Comparison of ENCODE assay signal across 15 mouse cellular contexts in genomic region chr6:145539568-145539859, GRCm38 (mm10).
DNase-seq lines count a peak whose midpoint lies in the region; ATAC-seq and TF ChIP-seq lines count a peak whose summit lies in the region.
"Had no signal": no experiment of that assay in that cellular context is flagged by ENCODE, and none has a peak within 500 bp of the region (broad histone marks: within the 10 kb centered on the region; RNA-seq: fewer than 3 reads in every experiment).

No protein-coding gene starts in this region.

- no peaks in the 10 kb centered on the region; the same call in 1 of the 2 replicates for H3K9me3 ChIP-seq in hindbrain, embryonic 11.5 days (ENCODE audit: control insufficient read depth, low read length)
- no peaks in the 10 kb centered on the region; the same call in 1 of the 2 replicates for H3K9me3 ChIP-seq in hindbrain, postnatal 0 days (ENCODE audit: low read length)
- peaks cover 6% of the 10 kb centered on the region for H3K9me3 ChIP-seq in embryonic facial prominence, embryonic 12.5 days
- H3K9me3 ChIP-seq in liver, embryonic 12.5 days (replicated peaks), result peaks cover 10% of the 10 kb centered on the region
- H3K9me3 ChIP-seq: heart, embryonic 10.5 days had no signal

- no peak overlapping the region for H3K4me3 ChIP-seq in hindbrain, embryonic 11.5 days (ENCODE audit: low read depth, low read length)
- no peak overlapping the region for H3K4me3 ChIP-seq in hindbrain, postnatal 0 days (ENCODE audit: low read length)
- H3K4me3 ChIP-seq in embryonic facial prominence, embryonic 12.5 days, result no peak overlapping the region
- no peak overlapping the region for H3K4me3 ChIP-seq in liver, embryonic 12.5 days
- H3K4me3 ChIP-seq: forebrain, embryonic 10.5 days; gastrocnemius, adult 2 months; heart, embryonic 10.5 days had no signal

- 0 out of 2 replicates have a peak, but pooled peaks cover 3% of the 10 kb centered on the region for H3K4me1 ChIP-seq in hindbrain, embryonic 11.5 days (replicated peaks; ENCODE audit: control insufficient read depth, insufficient read depth, low read length)
- H3K4me1 ChIP-seq in hindbrain, postnatal 0 days (ENCODE audit: insufficient read depth, low read length), result no peaks in the 10 kb centered on the region; the same call in 1 of the 2 replicates
- 0 out of 2 replicates have a peak, but pooled peaks cover 11% of the 10 kb centered on the region for H3K4me1 ChIP-seq in embryonic facial prominence, embryonic 12.5 days
- H3K4me1 ChIP-seq in liver, embryonic 12.5 days, result no peaks in the 10 kb centered on the region

- no peak overlapping the region for H3K4me2 ChIP-seq in hindbrain, embryonic 11.5 days (replicated peaks; ENCODE audit: low read depth, low read length)
- no peak overlapping the region for H3K4me2 ChIP-seq in hindbrain, postnatal 0 days (ENCODE audit: low read depth, low read length)
- no peak overlapping the region for H3K4me2 ChIP-seq in embryonic facial prominence, embryonic 12.5 days (replicated peaks)
- H3K4me2 ChIP-seq in liver, embryonic 12.5 days, result no peak overlapping the region
- H3K4me2 ChIP-seq: liver, embryonic 11.5 days had no signal

- H3K36me3 ChIP-seq in hindbrain, embryonic 11.5 days (ENCODE audit: control insufficient read depth, insufficient read depth, low read length), result no peaks in the 10 kb centered on the region
- H3K36me3 ChIP-seq in hindbrain, postnatal 0 days (ENCODE audit: insufficient read depth, low read length), result no peaks in the 10 kb centered on the region
- no peaks in the 10 kb centered on the region for H3K36me3 ChIP-seq in embryonic facial prominence, embryonic 12.5 days
- H3K36me3 ChIP-seq in liver, embryonic 12.5 days, result no peaks in the 10 kb centered on the region
- H3K36me3 ChIP-seq: forebrain, embryonic 10.5 days; heart, embryonic 10.5 days had no signal

- no peaks in the 10 kb centered on the region for H3K27me3 ChIP-seq in hindbrain, embryonic 11.5 days (ENCODE audit: control insufficient read depth, insufficient read depth, low read length)
- no peaks in the 10 kb centered on the region for H3K27me3 ChIP-seq in hindbrain, postnatal 0 days (ENCODE audit: insufficient read depth, low read length)
- no peaks in the 10 kb centered on the region for H3K27me3 ChIP-seq in embryonic facial prominence, embryonic 12.5 days
- H3K27me3 ChIP-seq in liver, embryonic 12.5 days (replicated peaks), result no peaks in the 10 kb centered on the region

- DNase-seq in hindbrain, embryonic 11.5 days (ENCODE audit: low spot score), result no peak
- no peak for DNase-seq in hindbrain, postnatal 0 days (ENCODE audit: low spot score)
- peak; percentile 59 for DNase-seq in brain, embryonic 14.5 days (ENCODE audit: low read depth)
- peak; percentile 24 for DNase-seq in neural tube, embryonic 10.5 days (ENCODE audit: extremely low spot score, low spot score)
- DNase-seq in thymus, postnatal 14 days, result no peak
- DNase-seq in gastrocnemius, adult 18-20 months (ENCODE audit: low spot score), result no peak
- DNase-seq: adrenal gland, postnatal 25 days; B cell, adult 2 months; gastrocnemius, adult 2 months had no signal

- 41% methylated on average over 6 of the region's 6 CpGs for WGBS in hindbrain, embryonic 11.5 days
- WGBS in hindbrain, postnatal 0 days, result 30% methylated on average over 6 of the region's 6 CpGs
- 27% methylated on average over 6 of the region's 6 CpGs for whole genome bisulfite sequencing in embryonic facial prominence, embryonic 12.5 days
- WGBS in liver, embryonic 12.5 days (ENCODE audit: insufficient replicate concordance), result 65% methylated on average over 6 of the region's 6 CpGs

- TF ChIP-seq POLR2A in brain, embryonic 14.5 days (IDR thresholded peaks at IDR 0.05; ENCODE audit: borderline replicate concordance, extremely low read depth, insufficient read depth, insufficient read length, poor library complexity, severe bottlenecking), result no peak

- H3K27ac ChIP-seq in hindbrain, embryonic 11.5 days (ENCODE audit: low read depth, low read length), result 0 out of 2 replicates have a peak overlapping the region, but pooled peaks have one; percentile 39
- H3K27ac ChIP-seq in hindbrain, postnatal 0 days, result no peak overlapping the region
- no peak overlapping the region for H3K27ac ChIP-seq in embryonic facial prominence, embryonic 12.5 days
- H3K27ac ChIP-seq in liver, embryonic 12.5 days, result no peak overlapping the region
- H3K27ac ChIP-seq: gastrocnemius, adult 2 months had no signal

- no peak overlapping the region for H3K9ac ChIP-seq in hindbrain, embryonic 11.5 days (ENCODE audit: low read depth, low read length)
- no peak overlapping the region for H3K9ac ChIP-seq in hindbrain, postnatal 0 days (replicated peaks; ENCODE audit: low read length)
- 0 out of 2 replicates have a peak overlapping the region, but pooled peaks have one; percentile 0 for H3K9ac ChIP-seq in embryonic facial prominence, embryonic 12.5 days
- H3K9ac ChIP-seq in liver, embryonic 12.5 days, result no peak overlapping the region

- TF ChIP-seq CTCF in hindbrain, postnatal 0 days (IDR thresholded peaks at IDR 0.05; ENCODE audit: low read depth), result no peak
- TF ChIP-seq CTCF in brain, embryonic 14.5 days (IDR thresholded peaks at IDR 0.05; ENCODE audit: borderline replicate concordance, extremely low read depth, insufficient read depth, insufficient read length), result no peak

- ATAC-seq in hindbrain, embryonic 11.5 days (ENCODE audit: low FRiP score), result peak; percentile 35; the same call in 1 of the 2 replicates
- ATAC-seq in hindbrain, postnatal 0 days, result no peak
- ATAC-seq in embryonic facial prominence, embryonic 12.5 days (ENCODE audit: insufficient number of reproducible peaks, insufficient read depth, low FRiP score, low TSS enrichment), result no peak
- ATAC-seq in liver, embryonic 12.5 days, result no peak
- ATAC-seq: inflammation-experienced regulatory T-cells, adult 6 months had no signal

Comparison
In these comparisons a context has a peak if more than half of its experiments do, and no peak if none do; other contexts are left out.
1. DNase-seq: peak in brain, embryonic 14.5 days (single experiment) and neural tube, embryonic 10.5 days (single experiment); none in hindbrain, embryonic 11.5 days (single experiment), hindbrain, postnatal 0 days (single experiment), thymus, postnatal 14 days (single experiment) and gastrocnemius, adult 18-20 months (single experiment).